Mouse (Mus musculus): ENCODE data around the gene Ndrg3.

Ndrg3 gene

DNA sequence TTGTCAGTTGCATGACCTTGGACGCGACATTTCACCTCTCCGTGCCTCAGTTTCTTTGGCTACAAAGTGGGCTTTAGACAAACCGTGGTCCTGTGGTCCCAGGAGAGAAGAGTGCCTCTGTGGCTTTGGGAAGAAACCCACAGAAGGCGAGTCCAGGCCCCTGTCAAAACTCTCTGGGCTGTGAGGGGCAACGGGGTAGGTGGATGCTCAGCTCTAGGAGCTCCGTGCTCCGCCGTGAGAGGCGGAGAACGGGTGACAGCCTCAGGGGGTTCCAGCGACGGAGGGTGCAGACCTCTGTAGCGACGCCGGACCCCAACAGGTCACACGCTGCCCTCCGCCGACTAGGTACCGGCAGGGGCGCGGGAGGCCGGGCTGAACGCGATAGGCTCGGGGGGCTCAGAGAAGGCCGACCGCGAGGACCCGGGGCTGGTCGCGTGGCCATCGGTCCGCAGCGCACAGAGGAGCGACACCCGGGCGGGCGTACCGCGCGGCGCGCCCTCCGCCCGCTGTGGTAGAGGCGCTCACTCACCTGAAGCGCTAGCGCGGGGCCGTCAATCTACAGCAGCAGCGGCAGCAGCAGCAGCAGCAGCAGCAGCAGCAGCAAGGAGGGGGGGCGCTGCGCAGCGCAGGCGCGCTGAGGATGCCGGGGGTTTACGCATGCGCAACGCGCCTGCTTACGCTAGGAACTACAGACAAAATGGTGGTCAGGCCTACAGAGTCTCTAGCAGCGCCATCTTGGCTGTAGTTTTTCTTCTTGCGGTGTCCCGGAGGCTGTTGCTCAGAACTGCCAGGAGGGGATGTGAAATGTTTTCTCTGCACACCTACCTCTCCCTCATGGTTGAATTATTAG, at the start of gene Ndrg3:
Ndrg3 (minus strand) TSS at position 587 of the 850 bp plus-strand sequence.
- no peak for TF ChIP-seq GATA4 (IDR thresholded peaks at IDR 0.05; ENCODE audit: insufficient replicate concordance, low read length)

DNA sequence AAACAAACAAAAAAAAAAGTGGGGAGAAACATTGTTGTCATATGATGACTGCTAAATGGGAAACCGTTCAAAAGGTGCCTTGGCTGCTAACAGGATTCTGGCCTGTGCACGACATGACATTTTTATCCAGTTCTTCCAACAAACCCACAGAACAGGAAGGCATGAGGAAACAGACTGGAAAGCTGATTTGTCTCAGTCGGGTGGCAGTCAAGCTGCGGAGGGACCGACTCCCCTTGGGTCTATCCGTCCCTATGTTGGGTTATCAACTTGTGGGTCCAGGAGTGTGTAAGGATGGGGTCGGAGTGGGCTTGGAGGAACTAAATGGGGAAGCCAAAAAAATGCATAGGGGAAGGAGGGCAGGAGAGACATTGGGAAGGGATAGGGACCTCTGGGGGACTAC, 49.6 kb upstream of the Ndrg3 start:
- no peak; the same call in 1 of the 2 replicates for TF ChIP-seq GATA4 (IDR thresholded peaks at IDR 0.05; ENCODE audit: insufficient replicate concordance, low read length)

DNA sequence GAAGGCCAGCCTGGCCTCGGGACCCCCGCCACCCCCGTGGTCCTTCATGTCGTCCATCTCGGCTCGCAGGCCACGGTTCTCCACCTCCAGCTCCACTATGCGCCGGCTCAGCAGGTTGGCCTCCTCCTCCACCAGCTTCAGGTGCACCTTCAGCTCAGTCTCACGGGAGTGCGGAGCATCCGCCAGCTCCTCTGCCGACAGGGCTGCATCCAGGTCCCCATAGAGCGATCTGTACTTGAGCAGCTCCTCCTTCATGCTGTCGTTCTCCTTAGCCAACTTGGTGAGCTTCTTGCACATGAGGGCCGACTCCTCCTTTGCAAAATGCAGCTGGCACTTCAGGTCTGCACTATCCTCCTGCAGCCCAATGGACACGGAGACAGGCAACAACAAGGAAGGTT, 48.8 kb upstream of the Ndrg3 start:
- TF ChIP-seq GATA4 (IDR thresholded peaks at IDR 0.05; ENCODE audit: insufficient replicate concordance, low read length) = no peak

DNA sequence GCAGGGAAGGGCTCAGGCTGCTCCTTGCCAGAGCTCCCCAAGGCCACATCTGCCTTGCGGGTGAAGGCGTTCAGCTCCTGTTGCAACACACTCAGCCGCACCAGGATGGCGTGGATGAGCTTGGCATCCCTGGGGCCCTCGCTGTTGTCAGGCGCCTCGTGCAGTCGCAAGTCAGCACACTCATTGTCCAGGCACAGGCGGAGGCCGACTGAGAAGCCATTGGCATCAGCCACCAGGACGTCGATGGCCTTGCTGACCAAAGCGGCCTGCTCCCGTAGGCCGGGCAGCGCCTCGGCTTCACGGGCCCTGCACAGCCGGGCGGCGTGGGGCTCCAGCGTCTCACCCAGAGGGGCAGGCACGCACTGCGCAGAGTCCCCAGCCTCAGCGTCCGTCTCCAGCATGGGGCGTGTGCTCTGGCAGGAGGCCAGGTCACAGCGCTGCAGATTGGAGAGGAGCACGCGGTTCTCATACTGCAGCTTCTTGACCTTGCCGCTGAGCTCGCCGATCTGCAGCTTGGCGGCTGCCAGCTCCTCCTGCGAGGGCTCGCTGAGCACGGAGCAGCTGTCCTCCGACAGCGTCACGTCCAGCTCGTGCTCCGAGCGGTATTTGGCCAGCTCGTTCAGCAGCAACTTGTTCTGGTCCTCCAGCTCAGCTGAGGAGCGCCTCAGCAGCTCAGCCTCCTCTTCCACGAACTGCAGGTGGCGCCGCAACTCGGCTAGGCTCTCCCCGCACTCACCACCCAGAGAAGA, 48.2 kb upstream of the Ndrg3 start:
- no peak for TF ChIP-seq GATA4 (IDR thresholded peaks at IDR 0.05; ENCODE audit: insufficient replicate concordance, low read length)

DNA sequence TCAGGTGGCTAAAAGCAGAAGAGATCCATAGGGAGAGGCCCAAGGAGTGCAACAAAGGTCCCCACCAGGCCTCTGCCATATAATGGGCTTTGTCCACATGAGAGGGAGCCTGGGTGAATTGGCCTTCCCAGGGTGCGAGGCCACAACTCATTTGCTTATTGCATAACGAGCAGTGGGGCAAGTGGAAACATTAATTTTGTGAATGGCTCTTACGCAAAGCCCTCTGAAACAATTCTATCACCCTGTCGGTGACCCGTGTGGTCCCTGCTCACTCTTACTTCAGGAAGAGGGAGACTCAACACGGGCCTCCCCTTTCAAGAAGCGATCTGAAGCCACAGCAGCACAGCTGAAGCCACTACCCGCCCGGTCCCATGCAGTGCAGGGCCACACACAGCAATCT, 45.4 kb upstream of the Ndrg3 start:
- no peak for TF ChIP-seq GATA4 (IDR thresholded peaks at IDR 0.05; ENCODE audit: insufficient replicate concordance, low read length)

DNA sequence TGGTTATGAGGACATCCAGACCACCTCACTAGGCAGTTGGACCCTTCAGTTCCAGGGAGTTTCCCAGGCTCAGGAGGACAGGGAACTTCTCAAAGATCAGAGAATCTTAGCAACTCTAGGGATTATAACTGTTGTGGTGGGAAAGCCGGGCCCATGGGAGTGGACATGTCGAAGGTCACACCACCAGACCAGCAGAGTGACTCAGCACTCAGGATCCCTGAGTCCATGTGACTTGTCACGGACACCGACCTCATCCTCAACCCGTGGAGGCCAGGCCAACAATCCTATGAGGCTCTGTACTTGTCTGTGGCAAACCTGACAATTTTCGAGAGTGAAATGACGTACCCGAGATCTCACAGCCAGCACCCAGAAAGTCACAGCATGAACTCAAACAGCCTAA, 44.5 kb upstream of the Ndrg3 start:
- TF ChIP-seq GATA4 (IDR thresholded peaks at IDR 0.05; ENCODE audit: insufficient replicate concordance, low read length) = no peak

DNA sequence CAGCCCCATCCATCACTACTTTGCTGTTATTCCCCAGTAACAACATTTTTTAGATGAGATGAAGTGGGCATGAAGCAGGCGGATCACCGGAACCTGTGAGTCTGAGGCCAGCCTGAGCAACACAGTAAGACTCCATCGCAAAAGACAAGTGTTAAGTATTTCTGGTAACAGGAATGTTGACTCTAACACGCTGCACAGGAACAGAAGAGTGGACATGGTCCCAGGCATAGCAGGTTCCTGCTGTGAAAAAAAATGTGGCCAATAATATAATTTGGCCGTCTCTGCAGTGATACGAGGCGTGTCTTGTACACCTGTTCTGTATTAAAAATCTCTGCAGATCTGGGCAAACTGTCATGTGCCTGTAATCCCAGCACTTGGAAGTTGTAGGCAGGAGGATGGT, 43.5 kb upstream of the Ndrg3 start:
- no peak for TF ChIP-seq GATA4 (IDR thresholded peaks at IDR 0.05; ENCODE audit: insufficient replicate concordance, low read length)

DNA sequence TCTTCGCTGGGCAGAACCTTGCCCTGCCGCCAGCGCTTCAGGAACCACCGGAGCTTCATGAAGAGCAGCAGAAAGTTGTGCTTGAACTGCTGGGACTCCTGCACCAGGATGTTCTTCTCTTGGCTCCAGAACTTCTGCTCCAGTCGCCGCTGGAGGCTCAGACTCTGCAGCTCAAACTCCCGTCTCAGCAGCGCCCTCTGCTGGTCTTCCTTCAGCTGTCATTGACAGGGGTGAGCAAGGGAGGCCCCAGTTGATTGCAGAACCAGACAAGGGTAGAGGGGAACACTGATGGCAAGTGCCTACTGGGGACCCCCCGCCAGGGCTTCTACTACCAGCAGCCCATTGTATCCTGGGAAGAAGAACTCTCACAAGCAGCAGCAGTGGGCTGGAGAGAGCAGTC, 38.9 kb upstream of the Ndrg3 start:
- TF ChIP-seq GATA4 (IDR thresholded peaks at IDR 0.05; ENCODE audit: insufficient replicate concordance, low read length) = no peak

DNA sequence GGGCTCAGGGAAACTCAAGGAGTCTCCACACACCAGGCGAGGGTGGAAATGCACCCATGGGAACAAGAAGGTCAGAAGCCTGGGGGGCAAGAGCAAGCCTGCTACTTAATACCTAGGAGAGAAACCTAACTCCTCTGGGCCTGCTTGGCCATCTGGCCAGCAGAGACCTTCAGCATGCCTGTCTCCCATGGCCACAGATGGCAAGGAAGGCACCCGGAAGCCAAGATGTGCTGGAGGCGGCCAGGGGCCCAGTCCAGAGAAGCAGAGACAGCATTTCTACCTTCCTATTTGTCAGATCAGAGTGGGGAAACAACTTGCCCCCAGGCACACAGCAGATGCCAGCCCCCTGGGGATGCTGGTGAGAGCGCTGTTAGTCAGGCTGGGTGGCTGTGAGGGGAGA, 36.4 kb upstream of the Ndrg3 start:
- no peak for TF ChIP-seq GATA4 (IDR thresholded peaks at IDR 0.05; ENCODE audit: insufficient replicate concordance, low read length)

DNA sequence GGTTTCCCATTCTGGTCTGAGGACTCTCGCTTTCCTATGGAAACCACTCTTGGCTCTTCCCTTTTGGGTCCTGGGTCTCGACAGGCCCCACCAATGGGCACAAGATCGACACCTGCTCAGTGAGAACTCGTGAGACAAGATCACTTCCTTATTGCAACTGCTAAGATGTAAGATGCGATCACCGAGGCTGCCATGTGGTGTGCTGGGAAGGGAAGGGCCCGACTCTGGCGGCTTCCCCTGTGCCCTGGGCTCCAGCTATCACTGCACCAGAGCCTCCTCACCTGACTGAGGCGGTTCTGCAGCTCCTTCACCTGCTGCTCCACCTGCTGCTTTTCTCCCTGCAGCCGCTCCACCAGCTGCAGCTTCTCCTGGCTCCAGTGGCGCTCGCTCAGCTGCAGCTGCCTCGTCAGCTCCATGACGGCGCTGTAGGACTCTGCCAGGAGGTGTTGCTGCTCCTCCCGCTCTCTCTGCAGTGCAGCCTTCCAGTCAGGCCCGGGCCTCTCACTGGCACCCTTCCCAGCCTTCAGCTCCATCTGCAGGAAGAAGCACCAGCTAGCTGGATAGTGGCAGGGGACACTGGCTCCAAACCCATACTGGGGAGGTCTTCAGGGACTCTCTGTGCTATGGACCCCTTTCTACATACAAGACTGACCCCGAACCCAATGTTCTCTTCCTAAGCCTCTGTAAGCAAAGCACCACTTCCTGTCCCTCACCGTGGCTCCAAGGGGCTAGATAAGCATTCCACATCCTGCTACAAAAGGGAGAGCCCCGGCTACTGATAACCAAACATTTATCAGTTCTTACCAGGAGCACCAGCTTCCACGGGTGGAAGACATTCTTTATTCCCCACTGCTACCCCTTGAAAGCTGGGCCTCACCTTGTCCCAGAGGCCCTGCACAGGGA, 35.5 kb upstream of the Ndrg3 start:
- peak; percentile 91; the same call in 1 of the 2 replicates for TF ChIP-seq GATA4 (IDR thresholded peaks at IDR 0.05; ENCODE audit: insufficient replicate concordance, low read length)

DNA sequence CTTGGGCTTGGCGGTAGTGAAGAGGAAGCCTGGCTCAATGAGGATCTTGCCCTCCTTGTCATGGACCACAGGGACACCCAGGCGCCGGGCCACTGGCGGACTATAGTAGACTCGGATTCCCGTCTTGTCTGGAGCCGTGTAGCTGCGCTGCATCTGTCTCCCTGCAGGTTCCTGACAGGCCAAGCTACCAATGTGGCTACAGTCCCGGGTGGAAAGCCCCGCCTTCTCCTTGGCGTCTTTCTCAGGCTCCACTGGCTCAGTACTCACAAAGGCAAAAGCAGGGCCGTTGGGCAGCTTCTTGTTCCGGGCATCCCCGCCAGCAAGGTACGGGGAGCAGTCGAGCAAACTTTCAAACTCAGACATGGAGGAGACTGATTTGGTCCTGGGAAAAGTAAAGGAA, 29.3 kb upstream of the Ndrg3 start:
- no peak for TF ChIP-seq GATA4 (IDR thresholded peaks at IDR 0.05; ENCODE audit: insufficient replicate concordance, low read length)

DNA sequence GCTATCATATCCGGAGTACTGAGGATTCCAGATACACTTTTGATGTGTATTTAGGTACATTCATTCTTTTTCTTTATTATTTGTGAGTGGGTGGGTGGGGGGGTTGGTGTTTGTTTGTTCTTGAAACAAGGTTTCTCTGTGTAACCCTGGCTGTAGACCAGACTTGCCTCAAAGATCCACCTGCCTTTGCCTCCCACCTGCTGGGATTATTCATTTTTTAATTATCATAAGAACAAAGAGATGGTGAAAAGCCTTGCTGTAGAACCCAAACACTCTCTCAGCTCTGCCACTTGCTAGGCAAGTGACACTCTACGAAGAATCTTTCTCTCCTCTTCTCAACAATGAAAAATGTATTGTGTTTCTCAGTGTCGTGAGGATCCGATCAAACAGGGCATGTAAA, 27.4 kb upstream of the Ndrg3 start:
- no peak for TF ChIP-seq GATA4 (IDR thresholded peaks at IDR 0.05; ENCODE audit: insufficient replicate concordance, low read length)

DNA sequence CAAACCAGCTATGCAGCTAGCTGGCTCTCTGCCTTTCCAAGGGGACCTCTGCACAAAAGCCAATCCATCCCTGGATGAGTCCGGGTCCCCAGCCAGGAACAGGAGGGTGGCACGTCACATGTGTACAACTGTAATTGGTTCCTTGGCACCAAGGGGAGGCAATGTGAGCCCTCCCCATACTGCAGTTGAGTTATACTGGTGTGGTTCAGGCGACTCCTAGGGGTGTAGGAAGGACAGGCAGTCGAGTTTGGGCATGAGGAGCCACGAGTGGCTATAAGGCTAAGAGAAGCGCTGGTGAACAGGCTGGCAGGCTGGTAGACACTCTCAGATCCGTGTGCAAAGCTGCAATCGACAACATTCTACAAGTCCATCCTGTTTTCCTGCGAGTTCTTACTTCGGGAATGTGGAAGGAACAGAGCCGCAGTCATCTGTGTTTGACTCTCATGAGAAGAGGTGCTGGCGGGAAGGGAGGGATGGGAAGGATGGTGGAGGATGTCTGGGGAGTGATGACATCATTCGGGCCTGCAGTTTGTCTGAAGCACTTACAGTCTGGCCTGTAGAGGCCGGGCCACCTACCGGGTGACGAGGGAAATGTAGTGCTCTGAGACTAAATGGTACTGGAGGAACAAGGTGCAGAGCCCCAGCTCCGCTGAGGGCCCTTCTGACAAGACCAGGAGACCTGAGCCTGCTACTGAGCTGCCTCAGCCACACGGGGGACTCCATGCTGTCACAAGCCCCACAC, 24.8 kb upstream of the Ndrg3 start:
- TF ChIP-seq GATA4 (IDR thresholded peaks at IDR 0.05; ENCODE audit: insufficient replicate concordance, low read length) = no peak

DNA sequence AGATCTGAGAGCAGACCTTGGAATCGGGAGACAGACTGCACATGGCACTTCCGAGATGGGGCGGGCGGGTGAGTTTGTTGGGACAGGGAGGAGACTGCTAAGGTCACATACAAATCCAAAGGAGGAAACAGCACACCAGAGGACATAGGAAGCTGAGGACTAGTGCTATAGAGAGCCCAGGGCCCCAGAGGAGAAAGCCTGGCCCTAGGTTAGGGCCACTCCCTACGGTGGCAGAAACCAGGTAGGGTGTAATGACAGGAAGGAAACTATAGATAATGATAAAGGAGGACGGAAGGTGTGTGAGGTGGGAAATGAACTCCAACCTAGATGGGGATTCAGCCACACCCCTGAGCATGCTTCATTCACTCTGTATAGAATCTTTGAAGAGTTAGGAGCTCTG, 20.5 kb upstream of the Ndrg3 start:
- TF ChIP-seq GATA4 (IDR thresholded peaks at IDR 0.05; ENCODE audit: insufficient replicate concordance, low read length) = no peak

Measured in liver, adult (tissue).